Mouse (Mus musculus): ENCODE results near the gene Derl2. TPM values are rescaled to one million over a fixed set of nuclear protein-coding genes. Genes with fewer than 3 reads are reported as not detected.
A peak's percentile ranks its signal among the peaks of the same experiment; 100 is the strongest.

Gene Derl2
- 41.1 and 44.8 TPM in 2 replicates for polyA plus RNA-seq (2016; fragmentation: Nextera tagmentation; extraction: Ambion mirVana)

DNA sequence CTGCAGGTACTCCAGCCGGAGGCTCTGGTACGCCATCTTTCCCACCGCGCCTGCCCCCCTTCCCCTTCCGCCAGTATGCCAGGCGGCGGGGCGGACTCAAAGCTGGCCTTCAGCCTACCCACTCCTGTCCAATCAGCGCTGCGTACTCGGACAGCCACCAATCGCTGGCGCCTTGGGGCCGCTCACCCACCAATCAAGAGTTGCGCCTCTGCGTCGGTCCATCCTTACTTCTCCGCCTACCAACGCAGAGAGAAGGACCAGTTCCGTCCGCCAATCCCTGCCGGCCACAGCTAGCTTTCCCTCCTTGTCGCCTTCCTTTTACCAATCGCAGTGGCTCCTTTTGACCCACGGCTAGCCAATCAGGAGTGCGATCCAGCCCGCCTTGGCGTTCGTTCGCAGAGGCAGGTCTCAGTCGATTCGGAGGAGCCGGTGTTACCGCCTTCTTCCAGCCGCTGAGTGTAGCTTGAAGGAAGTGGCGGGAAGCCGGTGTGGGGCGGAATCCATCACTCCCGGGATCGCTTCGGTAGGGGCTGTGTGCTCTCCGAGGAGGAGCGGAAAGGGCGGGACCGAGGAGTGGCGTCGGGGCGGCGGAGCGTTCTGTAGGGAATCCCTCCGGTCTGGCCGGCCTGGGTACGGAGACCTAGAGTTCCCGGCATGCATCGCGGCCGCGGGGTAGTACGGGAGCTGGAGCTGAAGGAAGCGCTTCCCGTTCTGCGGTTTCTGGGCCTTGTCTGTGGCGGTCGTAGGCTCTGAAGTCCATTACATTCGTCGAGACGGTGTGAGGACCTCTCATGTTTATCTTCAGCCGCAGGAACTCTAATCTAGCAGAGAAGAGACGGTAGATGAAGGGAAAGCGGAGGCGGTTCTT, at the start of gene Derl2, which contains the start of gene Mis12:
Derl2 (minus strand) TSS at position 641 of the 868 bp plus-strand sequence.
Mis12 (plus strand) TSS at position 411 of the 868 bp plus-strand sequence.
- peak within 1 kb of the TSS; percentile 90 for H3K4me3 ChIP-seq
- under 1% methylated on average over 70 of the region's 71 CpGs for WGBS
- H3K9me3 ChIP-seq (replicated peaks), result no peaks in the 10 kb centered on the region
- H3K27me3 ChIP-seq, result no peaks in the 10 kb centered on the region
- H3K4me2 ChIP-seq (replicated peaks), result peak within 1 kb of the TSS; percentile 83
- H3K9ac ChIP-seq, result peak within 1 kb of the TSS; percentile 86
- peak within 1 kb of the TSS; percentile 88 for H3K27ac ChIP-seq
- peaks cover 30% of the 10 kb centered on the region for H3K4me1 ChIP-seq
- peaks cover 2% of the 10 kb centered on the region; the same call in 1 of the 2 replicates for H3K36me3 ChIP-seq
- ATAC-seq (ENCODE audit: low FRiP score), result peak; percentile 100

DNA sequence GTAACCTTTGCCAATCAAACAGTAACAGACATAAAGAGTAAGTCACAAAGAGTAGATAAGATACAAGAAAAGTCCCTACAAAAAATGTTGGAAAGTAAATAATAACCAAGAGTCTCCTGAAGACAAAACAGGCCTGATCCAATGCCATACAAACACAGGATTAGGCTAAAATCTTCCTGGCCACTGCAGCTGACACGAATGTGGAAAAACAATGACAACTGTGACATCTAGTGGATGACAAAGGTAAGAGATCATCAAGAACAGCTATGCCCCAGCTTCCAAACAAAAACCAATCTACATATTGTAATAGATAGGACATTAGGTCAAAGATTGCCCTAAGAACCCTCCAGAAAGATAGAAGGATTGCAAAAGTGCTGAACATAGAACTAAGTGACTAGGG, 32.9 kb upstream of the Derl2 start:
- ATAC-seq (ENCODE audit: low FRiP score), result no peak
- no peaks in the 10 kb centered on the region for H3K4me1 ChIP-seq
- no peaks in the 10 kb centered on the region for H3K36me3 ChIP-seq
- no peaks in the 10 kb centered on the region for H3K27me3 ChIP-seq
- H3K9ac ChIP-seq, result no peak overlapping the region
- 7% methylated on average over 1 of the region's 1 CpGs for WGBS
- no peak overlapping the region for H3K27ac ChIP-seq
- no peaks in the 10 kb centered on the region for H3K9me3 ChIP-seq (replicated peaks)
- no peak overlapping the region for H3K4me2 ChIP-seq (replicated peaks)
- no peak overlapping the region for H3K4me3 ChIP-seq

DNA sequence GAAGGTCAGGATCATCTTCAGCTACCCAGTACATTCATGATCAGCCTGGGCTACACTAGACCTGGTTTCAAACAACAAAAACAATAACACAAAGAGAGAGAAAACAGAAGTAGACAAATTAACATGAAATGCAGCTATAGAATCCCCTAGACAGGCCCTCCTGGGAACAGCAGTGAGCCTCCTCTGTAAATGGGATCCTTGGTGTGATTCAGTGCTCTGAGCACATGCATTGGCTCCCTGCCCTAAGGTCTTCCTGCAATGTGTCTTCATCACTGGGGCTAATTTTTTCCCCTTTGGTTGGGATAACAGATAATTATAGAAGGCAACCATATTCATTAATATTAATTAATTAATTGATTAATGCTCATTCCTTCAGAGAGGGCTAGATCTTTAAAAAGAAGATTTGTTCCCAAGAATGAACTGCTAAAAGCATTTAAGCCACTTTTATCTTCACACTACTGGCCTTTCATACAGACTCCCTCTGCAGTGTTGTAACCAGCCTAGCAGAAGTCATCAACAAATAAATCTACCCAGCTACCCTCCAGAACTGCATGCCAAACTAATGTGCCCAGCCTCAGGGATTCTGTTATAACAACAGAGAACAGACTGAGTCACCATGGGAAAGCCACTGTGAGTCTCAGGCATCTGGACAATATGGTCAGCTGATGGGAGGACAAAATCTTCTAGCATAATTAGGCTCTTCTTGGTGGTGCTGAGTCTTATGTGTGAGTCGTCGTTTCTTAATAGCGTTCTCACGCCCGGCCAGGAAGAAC, 20.1 kb upstream of the Derl2 start:
- Histone ChIP-seq H3K9ac (no peak overlapping the region), H3K4me3 (no peak overlapping the region), H3K27ac (no peak overlapping the region), H3K4me1 (no peaks in the 10 kb centered on the region), H3K27me3 (no peaks in the 10 kb centered on the region), H3K36me3 (no peaks in the 10 kb centered on the region), H3K4me2 (replicated peaks) (no peak overlapping the region), H3K9me3 (replicated peaks) (no peaks in the 10 kb centered on the region)
- ATAC-seq (ENCODE audit: low FRiP score), result no peak
- WGBS, result 99% methylated on average over 5 of the region's 5 CpGs

DNA sequence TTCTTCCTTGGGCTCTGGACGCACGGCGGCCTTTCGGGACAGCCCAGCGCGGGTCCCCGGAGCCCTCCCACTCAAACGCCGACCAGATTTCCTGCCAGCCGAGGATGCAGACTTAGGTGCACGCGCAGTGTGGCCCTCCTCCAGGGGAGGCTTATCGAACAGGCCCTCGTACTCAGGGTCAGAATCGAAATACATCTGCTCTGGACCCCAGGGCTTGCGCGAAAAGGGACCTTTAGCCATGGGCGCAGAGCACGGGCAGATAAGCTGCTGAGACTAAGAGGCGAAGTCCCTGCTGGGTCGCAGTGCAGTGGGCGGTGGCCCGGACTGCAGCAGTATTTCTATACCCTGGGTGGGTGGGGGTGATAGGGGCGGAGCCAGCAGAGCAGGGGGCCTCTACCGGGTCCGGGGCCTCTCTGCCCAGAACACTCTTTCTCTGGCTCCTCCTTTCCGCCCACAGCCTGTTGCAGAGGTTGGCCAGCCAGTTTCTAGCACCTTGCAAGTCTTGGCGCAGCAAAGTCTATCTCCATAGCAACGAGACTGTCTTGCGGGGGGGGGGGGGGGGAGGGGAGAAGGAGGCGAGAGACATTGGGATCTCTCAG, 13.6 kb upstream of the Derl2 start, which contains the start of gene 6330403K07Rik:
6330403K07Rik (minus strand) TSS at position 351 of the 599 bp plus-strand sequence.
- peak; percentile 95 for ATAC-seq (ENCODE audit: low FRiP score)
- peaks cover 1% of the 10 kb centered on the region for H3K36me3 ChIP-seq

DNA sequence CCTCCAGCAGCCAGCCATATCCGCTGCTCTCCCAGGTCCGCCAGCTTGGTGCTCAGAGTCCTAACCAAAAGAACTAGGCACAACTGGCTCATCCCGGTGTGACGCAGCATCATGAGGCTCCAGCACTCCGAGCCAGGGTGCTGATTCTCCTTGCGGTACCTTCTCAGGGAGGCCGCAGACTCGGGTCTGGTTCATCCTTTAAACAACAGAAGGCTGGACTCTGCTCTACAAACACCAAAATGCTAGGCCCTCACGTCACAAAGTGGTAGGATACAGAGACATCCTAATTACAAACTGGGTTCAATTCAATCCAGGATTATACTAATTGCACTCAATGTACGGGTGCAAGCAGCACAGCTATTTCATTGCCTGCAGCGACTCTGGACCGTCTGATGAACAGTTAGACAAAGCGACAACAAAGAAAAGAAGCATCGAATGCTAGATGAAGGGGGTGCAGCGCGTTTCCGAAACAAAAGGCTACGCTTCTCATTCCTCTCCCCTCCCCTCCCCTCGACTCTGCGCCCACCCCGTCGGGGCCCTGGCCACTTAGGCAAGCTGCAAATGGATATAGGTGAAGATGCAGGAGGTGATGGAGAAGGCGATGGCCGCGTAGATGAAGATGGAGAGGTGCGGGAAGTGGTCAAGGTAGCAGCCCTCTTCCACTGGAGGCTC, 13.0 kb upstream of the Derl2 start:
- peaks cover 15% of the 10 kb centered on the region for H3K4me1 ChIP-seq
- H3K4me3 ChIP-seq, result peak overlapping the region; percentile 74
- peak overlapping the region; percentile 96 for H3K27ac ChIP-seq
- 5% methylated on average over 26 of the region's 26 CpGs for WGBS
- ATAC-seq (ENCODE audit: low FRiP score), result peak; percentile 14; the same call in 1 of the 2 replicates
- H3K9ac ChIP-seq, result peak overlapping the region; percentile 91
- H3K4me2 ChIP-seq (replicated peaks), result peak overlapping the region; percentile 74
- no peaks in the 10 kb centered on the region for H3K27me3 ChIP-seq
- no peaks in the 10 kb centered on the region for H3K9me3 ChIP-seq (replicated peaks)
- peaks cover 7% of the 10 kb centered on the region for H3K36me3 ChIP-seq

More for the DNA sequence above, 13.6 kb upstream of the Derl2 start, which contains the start of gene 6330403K07Rik:
- under 1% methylated on average over 27 of the region's 31 CpGs for WGBS
- H3K27ac ChIP-seq, result peak within 1 kb of the TSS; percentile 96
- peak within 1 kb of the TSS; percentile 74 for H3K4me2 ChIP-seq (replicated peaks)
- H3K9ac ChIP-seq, result peak within 1 kb of the TSS; percentile 91
- peaks cover 15% of the 10 kb centered on the region for H3K4me1 ChIP-seq
- H3K4me3 ChIP-seq, result peak within 1 kb of the TSS; percentile 74
- no peaks in the 10 kb centered on the region for H3K9me3 ChIP-seq (replicated peaks)
- no peaks in the 10 kb centered on the region for H3K27me3 ChIP-seq

DNA sequence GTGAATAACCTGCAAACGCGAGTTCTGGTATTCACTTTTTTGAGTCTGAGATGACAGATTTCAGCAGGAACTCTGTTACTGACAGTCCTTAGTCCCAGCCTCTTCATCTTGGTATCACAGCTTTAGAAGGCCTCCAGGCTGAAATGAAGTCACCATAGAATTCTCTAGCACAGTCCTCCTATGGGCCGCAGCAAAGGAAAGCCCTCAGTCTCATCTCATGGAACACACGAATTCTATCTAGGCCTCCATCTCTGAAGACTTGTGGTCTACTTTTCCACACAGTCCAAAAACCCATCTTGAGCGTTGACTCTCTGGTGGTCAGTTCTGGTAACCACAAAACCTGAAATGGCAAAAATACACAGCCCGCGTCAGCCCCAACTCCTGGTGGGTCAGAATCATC, 12.4 kb upstream of the Derl2 start:
- H3K27ac ChIP-seq, result peak overlapping the region; percentile 96
- H3K9ac ChIP-seq, result peak overlapping the region; percentile 91

DNA sequence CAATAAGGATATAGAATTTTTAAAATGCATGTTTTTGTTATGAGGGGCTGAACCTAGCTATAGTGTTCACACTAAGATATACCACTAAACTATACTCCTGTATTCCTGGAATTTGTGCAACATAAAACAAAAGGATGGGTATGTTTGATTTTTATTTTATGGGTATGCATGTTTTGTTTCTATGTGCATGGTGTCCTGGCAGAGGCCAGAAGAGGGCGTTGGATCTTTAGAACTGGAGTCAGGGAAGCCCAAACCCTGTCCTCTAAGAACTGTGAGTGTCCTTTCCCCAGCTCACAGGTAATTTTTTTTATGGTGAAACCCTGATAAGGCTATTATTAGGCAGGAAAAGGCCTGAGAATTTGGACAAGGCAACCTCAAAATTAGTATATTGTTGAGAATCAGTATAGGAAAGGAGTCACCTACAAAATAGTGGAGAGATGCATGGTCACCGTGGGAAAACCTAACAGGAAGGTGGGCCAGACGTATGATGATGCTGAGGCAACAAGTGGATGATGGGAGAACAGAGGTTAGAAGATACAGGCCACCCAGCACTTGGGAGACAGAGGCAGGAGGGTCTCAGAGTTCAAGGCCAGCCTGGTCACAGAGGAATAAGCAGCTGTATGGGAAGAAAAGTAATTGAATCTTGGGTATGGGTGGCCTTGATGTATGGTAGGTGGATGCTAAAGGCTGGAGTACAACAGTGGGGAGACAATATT, 9.9 kb upstream of the Derl2 start:
- Histone ChIP-seq H3K27me3 (no peaks in the 10 kb centered on the region), H3K9ac (no peak overlapping the region), H3K27ac (no peak overlapping the region), H3K4me2 (replicated peaks) (no peak overlapping the region), H3K36me3 (peaks cover 33% of the 10 kb centered on the region), H3K9me3 (replicated peaks) (no peaks in the 10 kb centered on the region), H3K4me1 (peaks cover 15% of the 10 kb centered on the region), H3K4me3 (no peak overlapping the region)
- no peak for ATAC-seq (ENCODE audit: low FRiP score)
- 77% methylated on average over 3 of the region's 3 CpGs for WGBS

More for the DNA sequence above, 12.4 kb upstream of the Derl2 start:
- 69% methylated on average over 7 of the region's 7 CpGs for WGBS
- Histone ChIP-seq H3K27me3 (no peaks in the 10 kb centered on the region), H3K4me2 (replicated peaks) (peak overlapping the region; percentile 74), H3K4me3 (peak overlapping the region; percentile 74), H3K36me3 (peaks cover 12% of the 10 kb centered on the region), H3K9me3 (replicated peaks) (no peaks in the 10 kb centered on the region), H3K4me1 (peaks cover 15% of the 10 kb centered on the region)
- no peak for ATAC-seq (ENCODE audit: low FRiP score)

DNA sequence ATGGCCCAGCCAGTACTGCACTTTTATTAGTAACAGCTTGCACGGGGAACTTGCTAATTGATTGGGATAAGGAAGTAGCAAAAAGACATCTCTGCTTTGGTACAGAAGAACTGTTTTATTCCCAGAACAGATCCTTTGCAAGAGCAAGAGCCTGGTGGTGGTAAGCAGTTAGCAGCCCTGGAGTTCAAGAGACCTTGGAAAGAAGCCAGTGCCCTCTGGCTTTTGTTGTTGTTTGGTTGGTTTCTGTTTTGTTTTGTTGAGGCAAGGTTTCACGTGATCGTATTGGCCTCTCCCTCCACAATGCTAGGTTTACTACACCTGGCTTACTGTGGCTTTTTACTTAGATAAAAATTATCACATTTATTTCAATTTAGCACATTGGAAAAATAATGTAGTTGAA, 8.6 kb upstream of the Derl2 start:
- ATAC-seq (ENCODE audit: low FRiP score), result no peak
- Histone ChIP-seq H3K27me3 (no peaks in the 10 kb centered on the region), H3K27ac (no peak overlapping the region), H3K4me3 (no peak overlapping the region), H3K36me3 (peaks cover 35% of the 10 kb centered on the region), H3K9ac (no peak overlapping the region), H3K4me1 (peaks cover 15% of the 10 kb centered on the region), H3K4me2 (replicated peaks) (no peak overlapping the region), H3K9me3 (replicated peaks) (no peaks in the 10 kb centered on the region)
- 86% methylated on average over 3 of the region's 3 CpGs for WGBS

DNA sequence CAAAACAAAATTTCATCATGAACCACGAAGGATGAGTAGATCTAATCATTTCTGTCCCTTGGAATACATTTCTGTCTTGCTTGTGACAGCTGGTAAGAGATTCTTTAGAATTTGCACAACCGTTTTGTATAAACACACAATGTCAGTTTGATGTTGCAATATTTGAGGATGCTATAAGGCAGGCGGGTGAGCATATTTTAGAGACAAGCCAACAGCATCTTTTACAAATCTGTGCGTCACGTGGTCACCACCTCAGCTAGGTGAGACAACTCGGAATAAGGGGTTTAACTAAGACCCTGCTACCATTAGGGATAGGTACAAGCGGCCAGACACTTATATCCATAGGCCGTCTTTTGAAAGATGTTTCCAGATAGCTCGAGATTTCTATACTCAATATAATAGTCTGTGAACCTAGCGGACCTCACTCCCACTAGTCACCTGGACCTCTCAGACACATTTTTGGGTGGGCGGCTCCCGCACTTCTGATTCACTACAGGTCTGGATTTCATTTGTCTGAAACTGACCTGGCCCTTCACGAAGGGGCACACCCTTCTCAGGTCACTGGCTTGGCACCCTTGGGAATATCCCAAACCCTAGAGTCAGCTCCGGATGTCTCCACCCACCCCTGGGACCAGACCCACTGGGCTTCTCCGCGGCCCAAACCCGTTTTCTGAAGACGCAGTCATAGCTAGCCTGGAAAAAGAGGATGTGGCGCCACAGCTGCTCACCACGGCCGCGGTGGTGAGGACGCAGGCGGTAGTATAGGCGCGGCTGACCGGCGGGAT, 1.0 kb downstream of the Derl2 start:
- no peaks in the 10 kb centered on the region for H3K9me3 ChIP-seq (replicated peaks)
- WGBS, result 7% methylated on average over 28 of the region's 28 CpGs
- H3K27me3 ChIP-seq, result no peaks in the 10 kb centered on the region
- H3K4me3 ChIP-seq, result peak overlapping the region; percentile 90
- H3K4me1 ChIP-seq, result peaks cover 30% of the 10 kb centered on the region
- H3K4me2 ChIP-seq (replicated peaks), result peak overlapping the region; percentile 83
- H3K27ac ChIP-seq, result peak overlapping the region; percentile 81
- peaks cover 5% of the 10 kb centered on the region; the same call in 1 of the 2 replicates for H3K36me3 ChIP-seq
- no peak; the same call in 1 of the 2 replicates for ATAC-seq (ENCODE audit: low FRiP score)
- peak overlapping the region; percentile 86 for H3K9ac ChIP-seq

DNA sequence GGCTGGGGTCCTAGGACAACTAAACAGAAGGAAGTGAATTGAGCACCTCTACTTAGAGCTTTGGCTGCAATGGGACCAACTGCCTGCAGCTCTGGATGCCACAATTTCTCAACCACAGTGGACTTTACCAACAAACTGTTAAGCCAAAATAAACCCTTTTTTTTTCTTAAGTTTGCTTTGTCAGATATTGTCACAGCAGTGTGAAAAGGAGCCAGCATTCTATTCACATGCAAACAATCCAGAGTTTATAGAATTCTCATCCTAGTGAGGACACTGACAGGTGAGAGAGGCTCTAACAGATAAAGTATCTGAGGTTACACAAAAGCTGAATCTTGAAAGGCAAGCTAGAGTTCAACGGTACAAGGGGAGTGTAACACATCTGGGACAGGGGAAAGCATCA, 2.6 kb downstream of the Derl2 start:
- Histone ChIP-seq H3K9ac (no peak overlapping the region), H3K4me3 (no peak overlapping the region), H3K4me2 (replicated peaks) (no peak overlapping the region), H3K4me1 (peaks cover 30% of the 10 kb centered on the region), H3K9me3 (replicated peaks) (no peaks in the 10 kb centered on the region), H3K27me3 (no peaks in the 10 kb centered on the region), H3K27ac (no peak overlapping the region), H3K36me3 (peaks cover 15% of the 10 kb centered on the region)
- no peak for ATAC-seq (ENCODE audit: low FRiP score)
- WGBS, result 87% methylated on average over 1 of the region's 1 CpGs

All from hindbrain, embryonic 12.5 days (tissue).